Mouse (Mus musculus): ENCODE measurements around the gene Mapk1ip1l.

GRCm38 (mm10) chr14:47309061-47309460, 11.0 kb downstream of the Mapk1ip1l start:
- no peak for TF ChIP-seq CHD2 (IDR thresholded peaks at IDR 0.05; ENCODE audit: low read depth, low read length)
- TF ChIP-seq ZC3H11A (IDR thresholded peaks at IDR 0.05; ENCODE audit: borderline replicate concordance, low read depth, low read length), result no peak
- no peak for TF ChIP-seq MAFK (IDR thresholded peaks at IDR 0.05; ENCODE audit: insufficient read depth, low read depth, low read length)
